ENCODE assay signal across 8 mouse cellular contexts in genomic region chr8:120599504-120599903, GRCm38 (mm10). TPM values are rescaled to one million over a fixed set of nuclear protein-coding genes. Genes with fewer than 3 reads are reported as not detected.
DNase-seq lines count a peak whose midpoint lies in the region; ATAC-seq lines count a peak whose summit lies in the region.

No protein-coding gene starts in this region.

- DNase-seq in frontal cortex, postnatal 14 days (ENCODE audit: low spot score in 2 of 2) = peak; percentile 59 to 76
- peak; percentile 84 for DNase-seq in ZHBTc4 (ENCODE audit: low read depth, low spot score)
- peak; percentile 64 to 89 for DNase-seq in cerebellum, postnatal 4 days (ENCODE audit: low spot score in 2 of 2)
- DNase-seq in gastrocnemius, postnatal 4 days (ENCODE audit: low spot score in 2 of 2) = peak; percentile 80 to 85
- peak; percentile 71 to 89 for DNase-seq in layer of hippocampus, postnatal 25 days (ENCODE audit: extremely low spot score in 1 of 2, low spot score in 1 of 2)
- peak; percentile 54 to 70 for DNase-seq in spleen, postnatal 36 days (ENCODE audit: low spot score in 2 of 2)

- no peak for ATAC-seq in frontal cortex, adult (ENCODE audit: low TSS enrichment)
- ATAC-seq in megakaryocyte progenitor cell, adult 5-6 weeks (replicated peaks; ENCODE audit: poor library complexity) = peak; percentile 91

RNA-seq across cellular contexts. Expression of gene Gins2, which starts 10.4 kb away (rescaled TPM):
- total RNA-seq in gastrocnemius, postnatal 4 days (2021) = 10 to 100 TPM; 22.5 to 26.3 TPM
- 1 to 10 TPM; 2.9 to 4.6 TPM for total RNA-seq in layer of hippocampus, postnatal 25 days (2021)
- total RNA-seq in megakaryocyte progenitor cell, adult 5-6 weeks (2015) = 65.9 and 67.1 TPM in 2 replicates
- 28.1 and 47.1 TPM in 2 replicates for total RNA-seq in megakaryocyte progenitor cell, adult 5-6 weeks (2017)

RNA-seq across cellular contexts. Expression of gene 1190005I06Rik, which starts 47.9 kb away (rescaled TPM):
- 1 to 10 TPM; 1.4 to 3.1 TPM for total RNA-seq in gastrocnemius, postnatal 4 days (2021)
- 10 to 100 TPM; 15.2 to 15.9 TPM for total RNA-seq in layer of hippocampus, postnatal 25 days (2021)
- 0.78 and 1.1 TPM in 2 replicates for total RNA-seq in megakaryocyte progenitor cell, adult 5-6 weeks (2015)
- total RNA-seq in megakaryocyte progenitor cell, adult 5-6 weeks (2017) = not detected in 2 replicates

Comparison
In these comparisons a context has a peak if more than half of its experiments do, and no peak if none do; other contexts are left out.
1. RNA of gene Gins2, which starts 10.4 kb away (total RNA-seq): 28.1 to 67.1 TPM in megakaryocyte progenitor cell, adult 5-6 weeks and 22.5 to 26.3 TPM in gastrocnemius, postnatal 4 days; 2.9 to 4.6 TPM in layer of hippocampus, postnatal 25 days; every median in the first group is over 4 times any median in the second.
2. Peak in every context shown above with its lines, with median percentiles within 50 percentile points of each other: DNase-seq.